Mouse (Mus musculus): Measurements from ENCODE around the gene Xpa.

Xpa gene

GRCm38 (mm10) chr4:46146881-46147280 is 49.2 kb downstream of the Xpa start:
- no peak for DNase-seq (ENCODE audit: low read depth, low spot score)

GRCm38 (mm10) chr4:46144323-46144722 is 51.8 kb downstream of the Xpa start:
- DNase-seq (ENCODE audit: low read depth, low spot score): peak; percentile 10

- DNase-seq (ENCODE audit: low read depth, low spot score): peak; percentile 92
These were observed 57.6 kb downstream of the Xpa start, which contains the start of the genes Ncbp1 and Tstd2 for GRCm38 (mm10) chr4:46138287-46139222. TSS of gene Ncbp1 (plus strand) at chr4:46138613. TSS of gene Tstd2 (minus strand) at chr4:46138694.

GRCm38 (mm10) chr4:46137629-46138286 is 58.4 kb downstream of the Xpa start:
- DNase-seq (ENCODE audit: low read depth, low spot score): peak; percentile 5

- DNase-seq (ENCODE audit: low read depth, low spot score): no peak
These were observed 64.3 kb downstream of the Xpa start for GRCm38 (mm10) chr4:46131791-46132190.

- peak; percentile 62 for DNase-seq (ENCODE audit: low read depth, low spot score)
These were observed 65.9 kb downstream of the Xpa start for GRCm38 (mm10) chr4:46130221-46130620.

GRCm38 (mm10) chr4:46129311-46130004 is 66.7 kb downstream of the Xpa start:
- DNase-seq (ENCODE audit: low read depth, low spot score): no peak

GRCm38 (mm10) chr4:46126541-46126940 is 69.6 kb downstream of the Xpa start:
- DNase-seq (ENCODE audit: low read depth, low spot score): peak; percentile 75

- no peak for DNase-seq (ENCODE audit: low read depth, low spot score)
These were observed 72.8 kb downstream of the Xpa start for GRCm38 (mm10) chr4:46123358-46123757.

GRCm38 (mm10) chr4:46120767-46121166 is 75.3 kb downstream of the Xpa start:
- DNase-seq (ENCODE audit: low read depth, low spot score): no peak

GRCm38 (mm10) chr4:46119514-46120094 is 76.5 kb downstream of the Xpa start:
- DNase-seq (ENCODE audit: low read depth, low spot score): no peak

GRCm38 (mm10) chr4:46117536-46117935 is 78.6 kb downstream of the Xpa start:
- DNase-seq (ENCODE audit: low read depth, low spot score): no peak

- DNase-seq (ENCODE audit: low read depth, low spot score): no peak
These were observed 79.5 kb downstream of the Xpa start for GRCm38 (mm10) chr4:46116544-46117175.

GRCm38 (mm10) chr4:46115308-46115707 is 80.8 kb downstream of the Xpa start:
- DNase-seq (ENCODE audit: low read depth, low spot score): no peak

- DNase-seq (ENCODE audit: low read depth, low spot score): no peak
These were observed 84.8 kb downstream of the Xpa start for GRCm38 (mm10) chr4:46111361-46111760.

- DNase-seq (ENCODE audit: low read depth, low spot score): no peak
These were observed 86.0 kb downstream of the Xpa start for GRCm38 (mm10) chr4:46110084-46110483.

Measured in mesoderm, embryonic 11.5 days (tissue).